Mouse (Mus musculus) olfactory bulb, adult 2 months (tissue): ENCODE results near the gene Gusb.

Source experiments
- CTCF ChIP-seq: fragments of 200-500 bp; IDR thresholded peaks from 2 replicates; pipeline ENCODE4 v1.5.1; 2012; ENCODE audit warnings: low read depth, mild to moderate bottlenecking, low read length, moderate library complexity; ENCODE audit not compliant: insufficient read depth
- POLR2A ChIP-seq: fragments of 200-500 bp; IDR thresholded peaks from 2 replicates; pipeline ENCODE4 v1.6.1; 2012; ENCODE audit warnings: mild to moderate bottlenecking, low read depth, low read length, moderate library complexity; ENCODE audit not compliant: insufficient read depth

GRCm38 (mm10) chr5:130003229-130003628 lies 380 bp upstream of the Gusb start:
- no peak for TF ChIP-seq POLR2A
- no peak for TF ChIP-seq CTCF
